Mouse (Mus musculus): ENCODE data around the gene Zfp819.

The Zfp819 gene

GRCm38 (mm10) chr7:43606896-43607742 lies at the start of gene Zfp819:
Gene Zfp819, plus strand, starts transcription at chr7:43607169.
- DNase-seq (ENCODE audit: low read depth, low spot score): peak; percentile 82

GRCm38 (mm10) chr7:43562006-43562633 lies 44.8 kb upstream of the Zfp819 start, which contains the start of gene Zfp658:
Gene Zfp658, plus strand, starts transcription at chr7:43562256.
- peak; percentile 95 for DNase-seq (ENCODE audit: low read depth, low spot score)

- DNase-seq (ENCODE audit: low read depth, low spot score): no peak
Measured at GRCm38 (mm10) chr7:43562651-43563070, 44.3 kb upstream of the Zfp819 start.

GRCm38 (mm10) chr7:43563300-43563699 lies 43.7 kb upstream of the Zfp819 start:
- no peak for DNase-seq (ENCODE audit: low read depth, low spot score)

- no peak for DNase-seq (ENCODE audit: low read depth, low spot score)
Measured at GRCm38 (mm10) chr7:43571216-43571615, 35.8 kb upstream of the Zfp819 start.

- peak; percentile 98 for DNase-seq (ENCODE audit: low read depth, low spot score)
Measured at GRCm38 (mm10) chr7:43579440-43580171, 27.4 kb upstream of the Zfp819 start, which contains the start of gene Zfp719. Gene Zfp719, plus strand, starts transcription at chr7:43579610.

- no peak for DNase-seq (ENCODE audit: low read depth, low spot score)
Measured at GRCm38 (mm10) chr7:43580526-43580925, 26.4 kb upstream of the Zfp819 start.

- DNase-seq (ENCODE audit: low read depth, low spot score): peak; percentile 42
Measured at GRCm38 (mm10) chr7:43584790-43585189, 22.2 kb upstream of the Zfp819 start.

GRCm38 (mm10) chr7:43601884-43602283 lies 5.1 kb upstream of the Zfp819 start:
- DNase-seq (ENCODE audit: low read depth, low spot score): no peak

GRCm38 (mm10) chr7:43607743-43608287 lies 846 bp downstream of the Zfp819 start:
- DNase-seq (ENCODE audit: low read depth, low spot score): peak; percentile 94

GRCm38 (mm10) chr7:43608316-43608824 lies 1.4 kb downstream of the Zfp819 start:
- peak; percentile 50 for DNase-seq (ENCODE audit: low read depth, low spot score)

- no peak for DNase-seq (ENCODE audit: low read depth, low spot score)
Measured at GRCm38 (mm10) chr7:43613816-43614551, 7.0 kb downstream of the Zfp819 start.

GRCm38 (mm10) chr7:43622927-43623326 lies 16.0 kb downstream of the Zfp819 start:
- no peak for DNase-seq (ENCODE audit: low read depth, low spot score)

- DNase-seq (ENCODE audit: low read depth, low spot score): peak; percentile 37
Measured at GRCm38 (mm10) chr7:43623819-43624218, 16.9 kb downstream of the Zfp819 start.

- DNase-seq (ENCODE audit: low read depth, low spot score): no peak
Measured at GRCm38 (mm10) chr7:43625065-43625464, 18.1 kb downstream of the Zfp819 start.

GRCm38 (mm10) chr7:43625794-43626422 lies 18.9 kb downstream of the Zfp819 start:
- DNase-seq (ENCODE audit: low read depth, low spot score): no peak

- DNase-seq (ENCODE audit: low read depth, low spot score): no peak
Measured at GRCm38 (mm10) chr7:43633940-43634339, 27.0 kb downstream of the Zfp819 start.

- no peak for DNase-seq (ENCODE audit: low read depth, low spot score)
Measured at GRCm38 (mm10) chr7:43634500-43634899, 27.5 kb downstream of the Zfp819 start, which contains the start of gene Ceacam18. Gene Ceacam18, plus strand, starts transcription at chr7:43634707.

GRCm38 (mm10) chr7:43636194-43636593 lies 29.2 kb downstream of the Zfp819 start:
- peak; percentile 46 for DNase-seq (ENCODE audit: low read depth, low spot score)

GRCm38 (mm10) chr7:43637118-43637517 lies 30.1 kb downstream of the Zfp819 start:
- DNase-seq (ENCODE audit: low read depth, low spot score): no peak

Data from ZHBTc4 (cell line).